Mouse (Mus musculus) testis, adult 2 months (tissue): Measurements from ENCODE around the gene Otud4. TPM values are rescaled to one million over a fixed set of nuclear protein-coding genes. Genes with fewer than 3 reads are reported as not detected.
"Not testable (repeated sequence)": the region's sequence is repeated elsewhere in the genome, so short reads cannot be mapped to it uniquely, and the experiment has no call there.

Experiments used
- H3K27ac ChIP-seq: fragments of 200-500 bp; 2 replicates; pipeline ENCODE4 v1.5.1; 2012; ENCODE audit warnings: low read depth, low read length; ENCODE audit not compliant: control insufficient read depth, insufficient read depth
- H3K27me3 ChIP-seq: fragments of 200-500 bp; 2 replicates; pipeline ENCODE4 v1.6.1; 2012; ENCODE audit warnings: mild to moderate bottlenecking, low read length, moderate library complexity; ENCODE audit not compliant: control insufficient read depth, insufficient read depth
- H3K36me3 ChIP-seq: fragments of 200-500 bp; 2 replicates; pipeline ENCODE4 v1.6.1; 2012; ENCODE audit warnings: mild to moderate bottlenecking, low read length; ENCODE audit not compliant: control insufficient read depth, insufficient read depth
- H3K4me1 ChIP-seq: fragments of 200-500 bp; 2 replicates; pipeline ENCODE4 v1.6.1; 2012; ENCODE audit warnings: low read length; ENCODE audit not compliant: control insufficient read depth, insufficient read depth
- H3K4me3 ChIP-seq: fragments of 200-500 bp; 2 replicates; pipeline ENCODE4 v1.5.1; 2012; ENCODE audit warnings: low read depth, mild to moderate bottlenecking, low read length, moderate library complexity, mixed read lengths; ENCODE audit not compliant: control insufficient read depth
- CTCF ChIP-seq: fragments of 200-500 bp; IDR thresholded peaks from 2 replicates; pipeline ENCODE4 v1.5.1; 2012; ENCODE audit warnings: low read depth, mild to moderate bottlenecking, inconsistent platforms, low read length, moderate library complexity; ENCODE audit not compliant: control insufficient read depth, insufficient read depth, insufficient replicate concordance
- POLR2A ChIP-seq: fragments of 200-500 bp; IDR thresholded peaks from 2 replicates; pipeline ENCODE4 v1.6.1; 2012; ENCODE audit warnings: low read depth, mild to moderate bottlenecking, inconsistent platforms, low read length, moderate library complexity; ENCODE audit not compliant: control insufficient read depth
- polyA plus RNA-seq: library from polyadenylated mRNA; depleted of rRNA; stranded (reverse); fragments of >200 nt; gene quantifications from 2 replicates; pipeline ENCODE4 v1.2.3, GENCODE M21; 2012; rRNA removed

The Otud4 gene
- 84.6 and 92.0 TPM in 2 replicates for polyA plus RNA-seq

DNA sequence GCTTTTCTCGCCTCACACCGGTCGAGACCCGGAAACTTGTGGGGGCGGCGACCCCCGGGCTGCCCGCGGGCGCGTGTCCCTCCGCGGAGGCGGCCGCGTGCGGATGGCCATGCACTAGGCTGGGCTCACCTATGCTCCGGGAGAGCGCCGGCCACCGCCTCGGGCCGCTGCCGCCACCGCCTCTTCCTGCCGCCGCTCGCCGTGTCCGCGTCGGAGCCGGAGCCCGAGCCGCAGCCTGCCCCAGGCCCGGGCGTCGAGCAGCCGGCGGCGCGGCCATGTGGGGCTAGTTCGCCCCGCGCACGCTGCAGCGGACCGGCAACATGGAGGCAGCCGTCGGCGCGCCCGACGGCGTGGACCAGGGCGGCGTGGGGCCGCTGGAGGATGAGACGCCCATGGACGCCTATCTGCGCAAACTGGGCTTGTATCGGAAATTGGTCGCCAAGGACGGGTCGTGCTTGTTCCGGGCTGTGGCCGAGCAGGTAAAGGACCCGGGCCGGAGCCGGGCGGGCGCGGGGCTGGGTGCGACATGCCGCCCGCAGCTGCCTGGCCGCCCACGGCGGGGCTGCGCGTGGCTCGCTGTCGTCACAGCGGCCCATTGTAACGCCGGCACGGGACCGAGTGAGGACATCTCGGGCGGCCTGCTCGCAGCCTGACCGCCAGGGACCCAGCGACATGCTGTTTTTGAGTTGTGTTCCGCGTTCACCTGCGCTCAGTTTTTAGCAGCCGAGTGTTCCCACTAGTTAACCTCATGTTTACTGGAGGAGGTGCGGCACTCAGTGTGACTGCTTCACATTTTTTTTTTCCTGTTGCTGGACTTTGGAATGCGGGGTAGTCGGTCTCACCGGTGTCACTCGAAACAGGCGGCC is at the start of gene Otud4:
TSS of gene Otud4 (plus strand) at position 33 of the 866 bp plus-strand sequence.
- Histone ChIP-seq H3K27ac (peak within 1 kb of the TSS; percentile 98), H3K4me1 (peaks cover 2% of the 10 kb centered on the region; the same call in 1 of the 2 replicates)
- TF ChIP-seq POLR2A (peak; percentile 84), CTCF (peak; percentile 2; the same call in 1 of the 2 replicates)

GRCm38 (mm10) chr8:79600962-79601361 is 38.5 kb upstream of the Otud4 start:
- no peaks in the 10 kb centered on the region for H3K27me3 ChIP-seq
- H3K36me3 ChIP-seq = no peaks in the 10 kb centered on the region
- H3K4me3 ChIP-seq = no peak overlapping the region
- H3K4me1 ChIP-seq = no peaks in the 10 kb centered on the region
- H3K27ac ChIP-seq = no peak overlapping the region
- TF ChIP-seq POLR2A (no peak), CTCF (no peak)

More for the DNA sequence above, at the start of gene Otud4:
- Histone ChIP-seq H3K4me3 (peak within 1 kb of the TSS; percentile 97), H3K36me3 (no peaks in the 10 kb centered on the region), H3K27me3 (no peaks in the 10 kb centered on the region)

DNA sequence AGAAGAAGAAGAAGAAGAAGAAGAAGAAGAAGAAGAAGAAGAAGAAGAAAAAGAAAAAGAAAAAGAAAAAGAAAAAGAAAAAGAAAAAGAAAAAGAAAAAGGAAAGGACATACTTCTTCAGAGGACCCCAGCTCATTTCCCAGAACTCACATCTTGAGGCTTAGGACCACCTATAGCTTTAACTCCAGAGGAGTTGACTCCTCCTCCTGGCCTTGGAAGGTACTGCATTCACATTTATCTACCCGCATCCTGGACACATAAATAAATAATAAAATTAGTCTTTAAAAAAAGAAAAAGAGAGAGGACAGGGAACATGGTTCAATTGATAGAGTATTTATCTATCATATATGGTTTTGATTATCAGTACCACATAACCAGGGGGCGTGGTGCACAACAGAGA is 36.2 kb upstream of the Otud4 start:
- H3K4me3 ChIP-seq, H3K27me3 ChIP-seq, H3K36me3 ChIP-seq, H3K4me1 ChIP-seq, H3K27ac ChIP-seq: not testable (repeated sequence)

- Histone ChIP-seq H3K4me1 (no peaks in the 10 kb centered on the region), H3K36me3 (no peaks in the 10 kb centered on the region), H3K27me3 (no peaks in the 10 kb centered on the region), H3K27ac (no peak overlapping the region), H3K4me3 (no peak overlapping the region)
- no peak for TF ChIP-seq CTCF
- TF ChIP-seq POLR2A = no peak
These were observed 33.2 kb upstream of the Otud4 start for GRCm38 (mm10) chr8:79606225-79606624.

GRCm38 (mm10) chr8:79606751-79607300 is 32.6 kb upstream of the Otud4 start:
- Histone ChIP-seq H3K4me1 (no peaks in the 10 kb centered on the region), H3K4me3 (no peak overlapping the region), H3K27ac (no peak overlapping the region), H3K36me3 (no peaks in the 10 kb centered on the region), H3K27me3 (no peaks in the 10 kb centered on the region)
- no peak for TF ChIP-seq CTCF
- TF ChIP-seq POLR2A = no peak

GRCm38 (mm10) chr8:79608701-79609100 is 30.7 kb upstream of the Otud4 start:
- H3K4me3 ChIP-seq = no peak overlapping the region
- H3K27me3 ChIP-seq = no peaks in the 10 kb centered on the region
- TF ChIP-seq POLR2A (no peak), CTCF (no peak)
- no peaks in the 10 kb centered on the region for H3K36me3 ChIP-seq
- H3K4me1 ChIP-seq = no peaks in the 10 kb centered on the region
- no peak overlapping the region for H3K27ac ChIP-seq

DNA sequence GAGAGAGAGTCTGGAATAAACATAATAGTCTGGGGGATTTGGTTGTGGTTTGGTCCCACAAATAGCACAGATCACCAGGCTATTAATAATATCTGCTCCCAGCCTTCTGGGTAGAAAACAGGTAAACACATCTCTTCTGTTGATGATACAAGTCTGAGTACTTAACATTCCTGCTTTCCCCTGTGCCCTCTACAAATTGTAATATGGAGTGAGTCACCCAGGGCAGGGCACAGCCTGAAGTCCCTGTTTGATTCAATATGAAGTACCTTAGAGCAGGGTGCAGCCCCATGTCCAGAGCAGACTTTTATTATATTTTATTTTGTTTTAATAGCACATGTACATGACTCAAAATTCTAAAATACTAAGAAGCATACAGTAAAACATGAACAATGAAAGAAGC is 29.1 kb upstream of the Otud4 start:
- H3K36me3 ChIP-seq = no peaks in the 10 kb centered on the region
- no peaks in the 10 kb centered on the region for H3K4me1 ChIP-seq
- no peak for TF ChIP-seq POLR2A
- TF ChIP-seq CTCF = no peak
- no peak overlapping the region for H3K4me3 ChIP-seq
- H3K27me3 ChIP-seq = no peaks in the 10 kb centered on the region
- no peak overlapping the region for H3K27ac ChIP-seq
